Mouse (Mus musculus) kidney, embryonic 14.5 days (tissue): ENCODE results near the gene Slc4a11. TPM values are rescaled to one million over a fixed set of nuclear protein-coding genes. Genes with fewer than 3 reads are reported as not detected.
"Not testable (repeated sequence)": the region's sequence is repeated elsewhere in the genome, so short reads cannot be mapped to it uniquely, and the experiment has no call there.

ENCODE experiments used
- ATAC-seq: fragments of 200-750 bp; cut with Nextera tagmentation; 2 replicates; pipeline ENCODE4 v1.8.0; 2017; ENCODE audit warnings: moderate number of reproducible peaks, mild to moderate bottlenecking, moderate TSS enrichment, moderate library complexity; ENCODE audit not compliant: low FRiP score, low TSS enrichment
- H3K27ac ChIP-seq: fragments of 300-500 bp; sonication (generic); 2 replicates; pipeline ENCODE4 v1.5.1; 2014; ENCODE audit warnings: low read depth, mild to moderate bottlenecking, low read length, moderate library complexity, mixed read lengths
- H3K27me3 ChIP-seq: fragments of 300-500 bp; sonication (generic); 2 replicates; pipeline ENCODE4 v1.6.1; 2014; ENCODE audit warnings: mild to moderate bottlenecking, low read length; ENCODE audit not compliant: control insufficient read depth, insufficient read depth
- H3K36me3 ChIP-seq: fragments of 300-500 bp; sonication (generic); 2 replicates; pipeline ENCODE4 v1.6.1; 2014; ENCODE audit warnings: low read length, mixed read lengths; ENCODE audit not compliant: control insufficient read depth, insufficient read depth
- H3K4me1 ChIP-seq: fragments of 300-500 bp; sonication (generic); 2 replicates; pipeline ENCODE4 v1.6.1; 2014; ENCODE audit warnings: low read length, mixed read lengths; ENCODE audit not compliant: control insufficient read depth, insufficient read depth
- H3K4me2 ChIP-seq: fragments of 300-500 bp; sonication (generic); replicated peaks from 2 replicates; pipeline ENCODE4 v1.6.1; 2014; ENCODE audit warnings: low read depth, mild to moderate bottlenecking, low read length
- H3K4me3 ChIP-seq: fragments of 300-500 bp; sonication (generic); 2 replicates; pipeline ENCODE4 v1.5.1; 2014; ENCODE audit warnings: mild to moderate bottlenecking, low read length
- H3K9ac ChIP-seq: fragments of 300-500 bp; sonication (generic); 2 replicates; pipeline ENCODE4 v1.6.1; 2014; ENCODE audit warnings: low read depth, mild to moderate bottlenecking, low read length, moderate library complexity
- H3K9me3 ChIP-seq: fragments of 300-500 bp; sonication (generic); 2 replicates; pipeline ENCODE4 v1.6.1; 2016; ENCODE audit warnings: low read length; ENCODE audit not compliant: control insufficient read depth
- WGBS: fragments of 180-500 bp; shearing (Covaris S2); extraction: QIAGEN DNeasy Blood & Tissue Kit; methylation state at CpG from one replicate; pipeline ENCODE4 v1.1.7; 2014; 5-methylcytosine and 5-hydroxymethylcytosine counted together
- polyA plus RNA-seq: library from polyadenylated mRNA; unstranded; fragments of >200 nt; fragmentation: Nextera tagmentation; extraction: Ambion mirVana; gene quantifications from 2 replicates; pipeline ENCODE4 v1.2.1, GENCODE M21; 2014

The Slc4a11 gene
- polyA plus RNA-seq, 1 experiment from 2014 or later: 1.6 TPM

- WGBS: 90% methylated on average over 11 of the region's 11 CpGs
- H3K27me3 ChIP-seq: no peaks in the 10 kb centered on the region
- peak overlapping the region; percentile 61 for H3K4me2 ChIP-seq
- no peak for ATAC-seq
- no peaks in the 10 kb centered on the region for H3K9me3 ChIP-seq
- no peak overlapping the region for H3K27ac ChIP-seq
- H3K4me1 ChIP-seq: peaks cover 21% of the 10 kb centered on the region
- peak overlapping the region; percentile 64 for H3K4me3 ChIP-seq
- peaks cover 37% of the 10 kb centered on the region for H3K36me3 ChIP-seq
- peak overlapping the region; percentile 87; the same call in 1 of the 2 replicates for H3K9ac ChIP-seq
Measured at GRCm38 (mm10) chr2:130663342-130663741, 34.0 kb downstream of the Slc4a11 start.

GRCm38 (mm10) chr2:130658530-130658929 is 38.8 kb downstream of the Slc4a11 start:
- Histone ChIP-seq H3K4me2 (no peak overlapping the region), H3K27me3 (no peaks in the 10 kb centered on the region), H3K36me3 (peaks cover 82% of the 10 kb centered on the region), H3K9me3 (no peaks in the 10 kb centered on the region), H3K9ac (no peak overlapping the region), H3K4me1 (peaks cover 6% of the 10 kb centered on the region), H3K27ac (no peak overlapping the region), H3K4me3 (no peak overlapping the region)
- WGBS: 89% methylated on average over 10 of the region's 10 CpGs
- no peak for ATAC-seq

- 89% methylated on average over 6 of the region's 6 CpGs for WGBS
- Histone ChIP-seq H3K4me1 (no peaks in the 10 kb centered on the region), H3K9me3 (no peaks in the 10 kb centered on the region), H3K36me3 (peaks cover 83% of the 10 kb centered on the region), H3K4me3 (no peak overlapping the region), H3K4me2 (no peak overlapping the region), H3K27me3 (no peaks in the 10 kb centered on the region), H3K9ac (no peak overlapping the region), H3K27ac (no peak overlapping the region)
- ATAC-seq: no peak
Measured at GRCm38 (mm10) chr2:130657541-130657940, 39.8 kb downstream of the Slc4a11 start.

GRCm38 (mm10) chr2:130656536-130656935 is 40.8 kb downstream of the Slc4a11 start:
- 92% methylated on average over 9 of the region's 9 CpGs for WGBS

GRCm38 (mm10) chr2:130655660-130656339 is 41.5 kb downstream of the Slc4a11 start:
- Histone ChIP-seq H3K4me1 (no peaks in the 10 kb centered on the region), H3K4me2 (no peak overlapping the region), H3K27me3 (no peaks in the 10 kb centered on the region), H3K36me3 (peaks cover 71% of the 10 kb centered on the region), H3K4me3 (no peak overlapping the region), H3K27ac (no peak overlapping the region), H3K9ac (no peak overlapping the region), H3K9me3 (no peaks in the 10 kb centered on the region)
- no peak for ATAC-seq
- WGBS: 90% methylated on average over 6 of the region's 6 CpGs

More at GRCm38 (mm10) chr2:130656536-130656935, 40.8 kb downstream of the Slc4a11 start:
- Histone ChIP-seq H3K4me1 (no peaks in the 10 kb centered on the region), H3K9me3 (no peaks in the 10 kb centered on the region), H3K36me3 (peaks cover 79% of the 10 kb centered on the region), H3K27me3 (no peaks in the 10 kb centered on the region), H3K4me2 (no peak overlapping the region), H3K9ac (no peak overlapping the region), H3K4me3 (no peak overlapping the region), H3K27ac (no peak overlapping the region)
- ATAC-seq: no peak

GRCm38 (mm10) chr2:130653760-130654159 is 43.6 kb downstream of the Slc4a11 start:
- H3K9ac ChIP-seq: no peak overlapping the region
- ATAC-seq: no peak
- 86% methylated on average over 1 of the region's 1 CpGs for WGBS
- H3K36me3 ChIP-seq: peaks cover 57% of the 10 kb centered on the region
- H3K4me2 ChIP-seq: no peak overlapping the region
- no peaks in the 10 kb centered on the region for H3K4me1 ChIP-seq
- no peak overlapping the region for H3K27ac ChIP-seq
- no peaks in the 10 kb centered on the region for H3K9me3 ChIP-seq
- no peaks in the 10 kb centered on the region for H3K27me3 ChIP-seq
- no peak overlapping the region for H3K4me3 ChIP-seq

GRCm38 (mm10) chr2:130653303-130653702 is 44.0 kb downstream of the Slc4a11 start:
- Histone ChIP-seq H3K4me1 (no peaks in the 10 kb centered on the region), H3K9me3 (no peaks in the 10 kb centered on the region), H3K9ac (no peak overlapping the region), H3K27ac (no peak overlapping the region), H3K4me2 (no peak overlapping the region), H3K4me3 (no peak overlapping the region), H3K27me3 (no peaks in the 10 kb centered on the region), H3K36me3 (peaks cover 54% of the 10 kb centered on the region)
- ATAC-seq: no peak
- WGBS: 94% methylated on average over 2 of the region's 2 CpGs

- H3K4me2 ChIP-seq, H3K4me1 ChIP-seq, H3K4me3 ChIP-seq, H3K9ac ChIP-seq, H3K9me3 ChIP-seq, ATAC-seq, H3K27ac ChIP-seq, H3K27me3 ChIP-seq: not testable (repeated sequence)
- 84% methylated on average over 6 of the region's 6 CpGs for WGBS
- peaks cover 13% of the 10 kb centered on the region for H3K36me3 ChIP-seq
Measured at GRCm38 (mm10) chr2:130649028-130649427, 48.3 kb downstream of the Slc4a11 start.

GRCm38 (mm10) chr2:130645198-130645597 is 52.1 kb downstream of the Slc4a11 start:
- 84% methylated on average over 4 of the region's 4 CpGs for WGBS
- H3K9me3 ChIP-seq: no peaks in the 10 kb centered on the region
- H3K36me3 ChIP-seq: no peaks in the 10 kb centered on the region
- ATAC-seq: no peak
- no peak overlapping the region for H3K4me3 ChIP-seq
- no peaks in the 10 kb centered on the region for H3K27me3 ChIP-seq
- no peak overlapping the region for H3K9ac ChIP-seq
- peaks cover 3% of the 10 kb centered on the region; the same call in 1 of the 2 replicates for H3K4me1 ChIP-seq
- H3K4me2 ChIP-seq: no peak overlapping the region
- H3K27ac ChIP-seq: no peak overlapping the region
